Mouse (Mus musculus) ES-E14 (cell line): Measurements from ENCODE around the gene Esf1.

Experiments
- CHD2 ChIP-seq: IDR thresholded peaks from 2 replicates; pipeline ENCODE4 v1.6.1; 2014; ENCODE audit warnings: mild to moderate bottlenecking, low read depth, low read length, inconsistent platforms
- ZNF384 ChIP-seq: IDR thresholded peaks from 2 replicates; pipeline ENCODE4 v1.6.1; 2012; ENCODE audit warnings: low read depth, low read length, inconsistent platforms

DNA sequence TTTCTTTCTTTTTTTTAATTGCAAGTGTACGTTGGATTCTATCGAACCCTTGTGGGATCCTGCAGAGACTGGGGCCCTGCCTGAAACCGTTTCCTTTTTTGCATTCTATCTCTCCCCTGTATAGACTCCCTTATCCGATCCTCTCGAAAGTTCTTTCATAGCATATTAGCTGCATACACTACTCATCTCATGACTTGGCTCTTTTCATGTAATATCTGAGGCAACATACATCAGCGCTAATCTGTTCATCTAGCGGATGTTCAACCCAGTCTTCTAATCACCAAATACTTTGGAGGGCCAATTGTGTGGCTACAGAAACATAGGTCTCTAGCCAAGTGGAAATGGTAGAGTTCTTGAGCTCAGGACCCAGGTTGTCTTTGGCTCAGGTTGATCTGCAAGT is 86.1 kb downstream of the Esf1 start:
- TF ChIP-seq CHD2 (no peak), ZNF384 (no peak)
